Mouse (Mus musculus): ENCODE measurements around the gene Nfam1. TPM values are rescaled to one million over a fixed set of nuclear protein-coding genes. Genes with fewer than 3 reads are reported as not detected.

Gene Nfam1
- total RNA-seq, 2 experiments from 2014 or later = 3.2 to 4.5 TPM

GRCm38 (mm10) chr15:82992911-82993310 is 40.2 kb downstream of the Nfam1 start:
- DNase-seq = no peak

- no peak for DNase-seq
Observed at GRCm38 (mm10) chr15:82992079-82992783, 40.9 kb downstream of the Nfam1 start.

- DNase-seq = no peak
Observed at GRCm38 (mm10) chr15:82989190-82989704, 43.9 kb downstream of the Nfam1 start.

GRCm38 (mm10) chr15:82987732-82988112 is 45.4 kb downstream of the Nfam1 start, which contains the start of gene Tcf20:
Tcf20 (minus strand) TSS chr15:82987872.
- DNase-seq = peak; percentile 99

GRCm38 (mm10) chr15:82987014-82987731 is 45.9 kb downstream of the Nfam1 start:
- DNase-seq = no peak

GRCm38 (mm10) chr15:82984574-82984973 is 48.5 kb downstream of the Nfam1 start:
- no peak for DNase-seq

- DNase-seq = no peak
Observed at GRCm38 (mm10) chr15:82984097-82984496, 49.0 kb downstream of the Nfam1 start.

- peak; percentile 63 for DNase-seq
Observed at GRCm38 (mm10) chr15:82983416-82984026, 49.6 kb downstream of the Nfam1 start.

GRCm38 (mm10) chr15:82982724-82983415 is 50.2 kb downstream of the Nfam1 start:
- no peak for DNase-seq

GRCm38 (mm10) chr15:82981676-82982520 is 51.2 kb downstream of the Nfam1 start:
- DNase-seq = no peak

- DNase-seq = no peak
Observed at GRCm38 (mm10) chr15:82979531-82979930, 53.6 kb downstream of the Nfam1 start.

- DNase-seq = no peak
Observed at GRCm38 (mm10) chr15:82974471-82974870, 58.6 kb downstream of the Nfam1 start.

GRCm38 (mm10) chr15:82969206-82969721 is 63.8 kb downstream of the Nfam1 start:
- DNase-seq = no peak

- no peak for DNase-seq
Observed at GRCm38 (mm10) chr15:82968449-82968848, 64.7 kb downstream of the Nfam1 start.

- no peak for DNase-seq
Observed at GRCm38 (mm10) chr15:82967947-82968346, 65.2 kb downstream of the Nfam1 start.

GRCm38 (mm10) chr15:82964266-82964825 is 68.8 kb downstream of the Nfam1 start:
- DNase-seq = no peak

- peak; percentile 39 for DNase-seq
Observed at GRCm38 (mm10) chr15:82963556-82964156, 69.5 kb downstream of the Nfam1 start.

- DNase-seq = peak; percentile 35
Observed at GRCm38 (mm10) chr15:82963090-82963489, 70.0 kb downstream of the Nfam1 start.

GRCm38 (mm10) chr15:82962536-82962935 is 70.6 kb downstream of the Nfam1 start:
- DNase-seq = peak; percentile 63
